Mouse (Mus musculus) urinary bladder, postnatal 10 days (tissue): ENCODE results near the gene Lenep.
"Not testable (repeated sequence)": the region's sequence is repeated elsewhere in the genome, so short reads cannot be mapped to it uniquely, and the experiment has no call there.

Experiments used
- DNase-seq: peaks from one replicate; pipeline ENCODE4 v3.0.0; 2022; ENCODE audit warnings: low spot score

The Lenep gene

GRCm38 (mm10) chr3:89402693-89403092 lies at the start of gene Lenep:
Lenep (minus strand) TSS chr3:89402793.
- DNase-seq = no peak

- DNase-seq = no peak
Observed at GRCm38 (mm10) chr3:89451916-89452315, 49.3 kb upstream of the Lenep start.

GRCm38 (mm10) chr3:89449541-89449940 lies 46.9 kb upstream of the Lenep start:
- no peak for DNase-seq

GRCm38 (mm10) chr3:89448720-89449537 lies 46.3 kb upstream of the Lenep start:
- DNase-seq = no peak

GRCm38 (mm10) chr3:89440691-89441090 lies 38.1 kb upstream of the Lenep start:
- no peak for DNase-seq

- no peak for DNase-seq
Observed at GRCm38 (mm10) chr3:89437269-89437668, 34.7 kb upstream of the Lenep start.

- no peak for DNase-seq
Observed at GRCm38 (mm10) chr3:89436176-89437113, 33.9 kb upstream of the Lenep start, which contains the start of gene Pbxip1. Pbxip1 (plus strand) TSS chr3:89436706.

- DNase-seq = no peak
Observed at GRCm38 (mm10) chr3:89435041-89435440, 32.4 kb upstream of the Lenep start.

GRCm38 (mm10) chr3:89434532-89434931 lies 31.9 kb upstream of the Lenep start:
- no peak for DNase-seq

- DNase-seq = no peak
Observed at GRCm38 (mm10) chr3:89432606-89433005, 30.0 kb upstream of the Lenep start.

- peak; percentile 87 for DNase-seq
Observed at GRCm38 (mm10) chr3:89430171-89431159, 27.9 kb upstream of the Lenep start, which contains the start of gene Pygo2. Pygo2 (plus strand) TSS chr3:89430214.

GRCm38 (mm10) chr3:89429021-89429420 lies 26.4 kb upstream of the Lenep start:
- not testable (repeated sequence) for DNase-seq

- DNase-seq = no peak
Observed at GRCm38 (mm10) chr3:89425876-89426275, 23.3 kb upstream of the Lenep start.

- DNase-seq = no peak
Observed at GRCm38 (mm10) chr3:89425141-89425525, 22.5 kb upstream of the Lenep start.

- no peak for DNase-seq
Observed at GRCm38 (mm10) chr3:89424416-89425140, 22.0 kb upstream of the Lenep start.

GRCm38 (mm10) chr3:89422556-89423205 lies 20.1 kb upstream of the Lenep start:
- no peak for DNase-seq

GRCm38 (mm10) chr3:89421810-89422473 lies 19.3 kb upstream of the Lenep start:
- no peak for DNase-seq

- peak; percentile 26 for DNase-seq
Observed at GRCm38 (mm10) chr3:89421002-89421774, 18.6 kb upstream of the Lenep start.

GRCm38 (mm10) chr3:89420421-89420820 lies 17.8 kb upstream of the Lenep start:
- DNase-seq = no peak
